Mouse (Mus musculus) CD4-positive, CD25-positive, alpha-beta regulatory T cell, adult 4 months (primary cell): ENCODE results near the gene D630003M21Rik. TPM values are rescaled to one million over a fixed set of nuclear protein-coding genes. Genes with fewer than 3 reads are reported as not detected.

Source experiments
- ATAC-seq: one replicate; pipeline ENCODE4 v1.8.0; 2017
- polyA plus RNA-seq, 2 experiments: library from polyadenylated mRNA; unstranded; fragments of 100-300 nt; shearing (Covaris generic); gene quantifications; one replicate each; pipeline ENCODE4 v1.2.1; 2017

The D630003M21Rik gene
- not detected for polyA plus RNA-seq

- ATAC-seq = no peak
Observed at GRCm38 (mm10) chr2:158228670-158229502, at the start of gene D630003M21Rik. TSS of gene D630003M21Rik (minus strand) at chr2:158229222.

DNA sequence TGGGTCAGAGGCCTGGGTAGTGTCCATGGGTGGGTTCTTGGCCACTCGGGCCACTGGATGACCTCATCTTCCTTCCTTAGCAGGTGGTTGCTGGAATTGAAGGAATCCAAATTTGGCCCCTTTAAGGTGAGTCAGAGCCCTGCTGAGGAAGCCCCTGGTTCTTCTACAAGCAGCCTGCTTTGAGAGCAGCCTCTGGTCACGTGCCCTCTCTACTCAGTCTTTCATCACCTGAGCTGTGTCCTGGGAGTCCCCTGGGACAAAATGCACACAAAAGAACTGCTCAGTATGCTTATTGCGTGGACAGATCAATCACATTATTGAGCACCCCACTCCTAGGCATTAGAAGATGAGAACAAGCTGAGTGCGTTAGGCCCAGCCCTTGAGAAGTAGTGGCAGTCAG, 47.9 kb upstream of the D630003M21Rik start:
- ATAC-seq = no peak

GRCm38 (mm10) chr2:158276451-158276850, 47.4 kb upstream of the D630003M21Rik start:
- ATAC-seq = no peak

DNA sequence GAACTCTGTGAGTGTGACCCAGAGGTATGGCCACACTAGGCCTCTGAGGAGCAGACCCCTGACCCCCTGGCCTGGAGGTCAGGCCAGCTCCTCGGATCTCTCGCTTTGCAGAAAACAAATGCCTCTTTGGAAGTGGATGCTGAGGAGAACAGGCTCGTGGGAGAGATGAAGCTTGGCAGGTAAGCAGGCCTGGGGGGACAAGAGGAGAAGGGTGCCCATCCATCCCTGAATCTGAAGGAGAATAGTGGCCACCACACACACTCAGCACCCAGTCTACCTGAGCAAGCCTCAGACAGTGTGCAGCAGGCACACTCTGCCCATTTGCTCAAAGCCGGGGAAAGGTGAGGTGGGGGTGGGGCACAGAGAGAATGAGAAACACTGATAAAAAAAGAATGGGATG, 46.8 kb upstream of the D630003M21Rik start:
- no peak for ATAC-seq

- no peak for ATAC-seq
Observed at GRCm38 (mm10) chr2:158275349-158275748, 46.3 kb upstream of the D630003M21Rik start.

DNA sequence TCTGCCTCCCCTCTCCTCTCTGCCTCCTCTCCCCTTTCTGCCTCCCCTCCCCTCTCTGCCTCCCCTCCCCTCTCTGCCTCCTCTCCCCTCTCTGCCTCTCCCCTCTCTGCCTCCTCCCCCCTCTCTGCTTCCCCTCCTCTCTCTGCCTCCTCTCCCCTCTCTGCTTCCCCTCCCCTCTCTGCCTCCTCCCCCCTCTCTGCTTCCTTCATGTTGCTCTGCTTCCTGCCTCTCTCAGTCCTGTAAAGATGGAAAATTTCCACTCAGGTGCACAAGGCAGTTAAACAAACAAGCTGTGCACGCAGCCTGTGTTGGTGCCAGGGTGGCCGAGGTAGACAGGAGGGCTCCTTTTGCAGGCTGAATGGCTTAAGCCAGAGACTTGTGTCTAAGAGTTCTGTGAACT, 44.6 kb upstream of the D630003M21Rik start:
- ATAC-seq = no peak

DNA sequence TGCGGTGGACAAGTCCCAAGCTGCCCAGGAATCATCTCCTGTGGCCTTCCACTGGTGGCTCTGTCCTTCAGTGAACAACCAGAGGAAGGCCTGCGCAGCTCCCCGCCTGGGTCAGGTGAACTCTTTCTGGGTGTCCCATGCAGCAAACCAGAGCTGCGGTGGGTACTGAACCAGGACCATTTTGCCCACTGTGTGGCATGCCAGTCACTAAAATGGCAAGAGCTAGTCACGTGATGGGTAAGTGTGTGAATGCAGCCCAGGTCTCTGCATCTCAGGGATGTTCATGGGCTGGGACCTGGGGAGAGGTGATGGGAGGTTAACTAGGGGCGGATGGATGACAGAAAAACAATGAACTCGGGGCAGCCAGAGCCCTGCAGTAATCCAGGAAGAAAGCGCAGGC, 41.0 kb upstream of the D630003M21Rik start:
- ATAC-seq = no peak

- no peak for ATAC-seq
Observed at GRCm38 (mm10) chr2:158264877-158265276, 35.9 kb upstream of the D630003M21Rik start.

- no peak for ATAC-seq
Observed at GRCm38 (mm10) chr2:158259498-158259897, 30.5 kb upstream of the D630003M21Rik start.

DNA sequence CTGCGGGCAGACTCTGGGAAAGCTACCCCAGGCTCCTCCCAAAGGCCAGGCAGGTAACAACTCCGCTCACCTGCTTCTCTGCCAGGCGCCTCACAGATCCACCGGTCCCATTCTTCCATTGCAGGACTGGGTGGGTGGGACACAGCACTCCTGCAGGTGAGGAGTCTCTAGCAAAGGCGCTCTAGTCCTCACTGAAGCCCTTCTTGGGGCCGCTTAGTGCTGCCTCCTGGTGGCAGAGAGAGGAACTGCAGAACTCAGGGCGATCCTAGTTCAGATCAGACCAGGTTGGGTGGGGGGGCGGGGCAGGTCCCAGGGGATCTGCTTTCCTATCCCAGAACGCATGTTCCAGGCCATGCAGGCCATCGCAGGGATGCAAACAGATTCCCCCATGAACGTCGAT, 29.8 kb upstream of the D630003M21Rik start:
- no peak for ATAC-seq

- no peak for ATAC-seq
Observed at GRCm38 (mm10) chr2:158258005-158258418, 29.0 kb upstream of the D630003M21Rik start, which contains the start of gene Bpi. TSS of gene Bpi (plus strand) at chr2:158258094.

- no peak for ATAC-seq
Observed at GRCm38 (mm10) chr2:158256894-158257293, 27.9 kb upstream of the D630003M21Rik start.

- no peak for ATAC-seq
Observed at GRCm38 (mm10) chr2:158253806-158254205, 24.8 kb upstream of the D630003M21Rik start.

GRCm38 (mm10) chr2:158250558-158250957, 21.5 kb upstream of the D630003M21Rik start:
- no peak for ATAC-seq

DNA sequence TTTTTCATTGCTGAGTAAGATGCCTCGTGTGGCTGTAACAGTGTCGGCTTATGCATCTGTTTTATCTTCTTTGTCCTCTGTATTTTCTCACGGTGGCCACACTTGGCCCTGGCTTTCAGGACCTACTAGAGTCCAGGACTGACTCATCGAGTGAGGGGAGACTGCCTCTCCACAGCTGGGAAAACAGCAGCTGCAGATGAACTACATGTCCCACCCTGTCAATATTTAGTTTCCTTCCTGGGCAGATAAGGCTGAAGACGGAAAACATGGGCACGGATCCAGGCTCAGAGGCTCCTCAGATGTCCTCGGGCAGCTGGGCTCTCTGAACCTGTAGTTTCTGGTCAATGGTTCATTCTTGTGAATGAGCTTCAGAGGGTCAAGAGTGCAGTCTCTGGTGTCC, 19.3 kb upstream of the D630003M21Rik start:
- no peak for ATAC-seq

DNA sequence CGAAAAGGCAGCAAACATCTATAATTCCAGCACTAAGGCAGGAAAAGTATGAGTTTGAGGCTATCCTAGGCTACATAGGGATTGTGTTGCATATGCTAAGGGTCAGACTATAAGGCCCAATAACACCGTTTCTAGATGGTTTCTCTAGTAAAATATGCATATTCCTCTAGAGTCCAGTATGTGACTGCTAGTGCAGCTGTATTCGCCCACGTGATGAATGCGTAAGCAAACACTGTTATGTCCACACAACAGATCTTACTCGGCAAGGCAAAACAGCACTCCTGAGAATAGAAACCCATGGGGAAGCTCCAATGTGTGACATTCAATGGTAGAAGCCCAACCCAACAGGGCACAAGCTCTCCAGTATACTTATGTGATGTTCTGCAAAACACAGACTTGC, 18.8 kb upstream of the D630003M21Rik start:
- no peak for ATAC-seq

- ATAC-seq = no peak
Observed at GRCm38 (mm10) chr2:158245072-158245817, 16.2 kb upstream of the D630003M21Rik start.

- ATAC-seq = no peak
Observed at GRCm38 (mm10) chr2:158243129-158243870, 14.3 kb upstream of the D630003M21Rik start.

- no peak for ATAC-seq
Observed at GRCm38 (mm10) chr2:158242170-158242896, 13.3 kb upstream of the D630003M21Rik start.

DNA sequence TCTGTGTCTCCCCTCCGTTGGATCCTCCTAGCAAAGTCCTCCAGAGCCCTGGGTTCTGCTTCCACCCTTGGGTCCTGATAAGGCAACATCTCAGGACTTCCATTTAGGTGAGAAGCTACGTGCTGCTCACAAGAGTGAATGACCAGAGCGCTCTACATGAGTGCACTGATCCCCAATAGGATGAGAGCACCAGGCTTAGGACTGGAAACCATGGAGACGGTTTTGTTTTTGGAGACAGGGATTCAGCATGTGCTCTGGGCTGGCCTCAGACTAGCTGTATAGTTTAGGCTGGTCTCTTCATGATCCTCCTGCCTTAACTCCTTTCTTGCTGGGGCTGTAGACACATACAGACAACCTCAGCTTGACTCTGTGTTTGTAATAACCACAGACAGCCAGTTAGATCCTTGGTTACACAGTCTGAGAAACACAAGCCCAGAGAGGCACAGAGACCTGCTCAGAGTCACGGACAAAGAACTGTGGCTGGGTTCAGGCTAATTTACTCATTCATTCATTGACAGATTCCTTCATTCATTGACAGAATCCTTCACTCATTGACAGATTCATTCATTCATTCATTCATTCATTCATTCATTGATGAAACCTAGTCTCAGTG, 12.2 kb upstream of the D630003M21Rik start:
- no peak for ATAC-seq

DNA sequence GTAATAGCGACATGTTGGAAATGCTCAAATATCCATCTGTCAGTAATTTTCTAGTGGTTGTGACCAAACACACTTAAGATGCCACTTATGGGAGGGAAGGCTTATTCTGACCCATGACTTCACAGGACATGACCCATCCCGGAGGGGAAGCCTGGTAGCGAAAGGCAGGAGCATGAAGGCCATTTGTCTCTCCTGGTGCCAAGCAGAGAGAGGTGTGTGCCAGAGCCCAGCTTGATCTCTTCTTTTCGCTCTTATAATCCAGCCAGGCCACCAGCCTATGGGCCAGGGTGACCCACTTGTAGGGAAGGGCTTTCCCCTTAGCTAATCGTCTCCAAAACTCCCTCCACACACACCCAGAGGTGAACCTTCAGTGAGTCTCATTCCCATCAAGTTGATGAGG, 9.1 kb upstream of the D630003M21Rik start:
- no peak for ATAC-seq

DNA sequence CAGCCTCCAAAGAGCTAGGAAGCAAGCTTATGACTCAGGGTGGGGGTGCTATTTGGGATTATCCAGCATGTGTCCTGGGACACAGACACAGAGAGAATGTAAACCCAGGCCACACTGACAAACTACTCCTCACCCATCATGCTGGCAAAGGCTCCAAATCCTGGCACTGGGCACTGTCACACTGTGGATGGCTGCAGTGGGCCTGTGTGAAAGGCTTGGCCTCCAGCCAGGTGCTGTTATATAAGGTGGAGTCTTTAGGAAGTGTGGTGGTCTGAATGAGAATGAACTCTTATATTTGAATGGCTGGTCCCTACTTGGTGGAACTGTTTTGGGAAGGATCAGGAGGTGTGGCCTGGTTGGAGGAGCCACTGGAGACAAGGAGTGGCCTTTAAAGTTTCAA, 7.7 kb upstream of the D630003M21Rik start:
- no peak for ATAC-seq
